Comparison of ENCODE assay signal across 12 mouse cellular contexts in the genomic region with DNA sequence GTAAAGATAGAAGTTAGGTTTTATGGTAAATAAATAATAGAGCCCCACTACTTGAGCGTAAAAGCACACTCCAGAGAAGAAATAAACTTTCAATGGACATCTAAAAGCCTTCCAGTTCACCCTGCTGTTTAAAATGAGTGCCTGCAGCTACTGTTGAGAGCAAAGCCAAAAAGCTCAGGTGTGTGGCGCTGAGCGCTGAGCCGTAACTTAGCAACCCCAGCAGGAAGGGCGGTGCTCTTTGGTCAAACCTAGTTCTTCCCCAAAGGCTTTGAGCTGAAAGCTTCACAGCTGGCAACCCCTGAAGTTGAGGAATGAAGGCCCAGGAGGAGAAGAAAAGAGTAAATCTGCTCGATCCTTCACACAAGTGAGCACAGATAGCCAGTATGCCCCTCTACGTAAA.
DNase-seq lines count a peak whose midpoint lies in the region; ATAC-seq and TF ChIP-seq lines count a peak whose summit lies in the region.
"Had no signal": no experiment of that assay in that cellular context is flagged by ENCODE, and none has a peak within 500 bp of the region (broad histone marks: within the 10 kb centered on the region; RNA-seq: fewer than 3 reads in every experiment).

No protein-coding gene starts in this region.

- no peaks in the 10 kb centered on the region for H3K9me3 ChIP-seq in midbrain, embryonic 16.5 days (replicated peaks; ENCODE audit: control insufficient read depth, low read length, poor library complexity, severe bottlenecking)
- no peaks in the 10 kb centered on the region for H3K9me3 ChIP-seq in midbrain, embryonic 13.5 days
- H3K9me3 ChIP-seq: heart, embryonic 12.5 days; intestine, embryonic 15.5 days; neural tube, embryonic 12.5 days had no signal

- H3K4me2 ChIP-seq in midbrain, embryonic 16.5 days (ENCODE audit: low read length): peak overlapping the region; percentile 19; the same call in 1 of the 2 replicates
- no peak overlapping the region for H3K4me2 ChIP-seq in midbrain, embryonic 13.5 days (replicated peaks)
- H3K4me2 ChIP-seq: heart, embryonic 12.5 days; intestine, embryonic 15.5 days; neural tube, embryonic 12.5 days had no signal

- no peaks in the 10 kb centered on the region for H3K27me3 ChIP-seq in midbrain, embryonic 16.5 days (ENCODE audit: control insufficient read depth, insufficient read depth, low read depth, low read length)
- no peaks in the 10 kb centered on the region for H3K27me3 ChIP-seq in midbrain, embryonic 13.5 days
- H3K27me3 ChIP-seq: heart, embryonic 12.5 days; intestine, embryonic 15.5 days; neural tube, embryonic 12.5 days had no signal

- no peak overlapping the region for H3K4me3 ChIP-seq in midbrain, embryonic 16.5 days (ENCODE audit: low read depth, low read length)
- no peak overlapping the region for H3K4me3 ChIP-seq in midbrain, embryonic 13.5 days (replicated peaks)
- H3K4me3 ChIP-seq: heart, embryonic 12.5 days; intestine, embryonic 15.5 days; neural tube, embryonic 12.5 days had no signal

- H3K36me3 ChIP-seq in midbrain, embryonic 16.5 days (ENCODE audit: control insufficient read depth, insufficient read depth, low read length): no peaks in the 10 kb centered on the region
- no peaks in the 10 kb centered on the region for H3K36me3 ChIP-seq in midbrain, embryonic 13.5 days
- H3K36me3 ChIP-seq: heart, embryonic 12.5 days; intestine, embryonic 15.5 days; neural tube, embryonic 12.5 days had no signal

- WGBS in midbrain, embryonic 16.5 days: 39% methylated on average over 7 of the region's 7 CpGs
- WGBS in midbrain, embryonic 13.5 days: 32% methylated on average over 7 of the region's 7 CpGs

- peak; percentile 42 for DNase-seq in brain, embryonic 14.5 days (ENCODE audit: low read depth)
- DNase-seq in kidney, postnatal 14 days: peak; percentile 54
- peak; percentile 35 for DNase-seq in thymus, postnatal 25 days
- no peak for DNase-seq in testis, postnatal 10 days (ENCODE audit: low spot score)
- no peak for DNase-seq in spleen, postnatal 14 days (ENCODE audit: low spot score in 2 of 2)
- no peak for DNase-seq in c-Kit-positive CD71-positive TER-119-positive erythroid progenitor cells, embryonic 14.5 days (ENCODE audit: low spot score)
- DNase-seq: right cerebral cortex, postnatal 25 days had no signal

- TF ChIP-seq POLR2A in brain, embryonic 14.5 days (IDR thresholded peaks at IDR 0.05; ENCODE audit: borderline replicate concordance, extremely low read depth, insufficient read depth, insufficient read length, poor library complexity, severe bottlenecking): no peak

- H3K9ac ChIP-seq in midbrain, embryonic 16.5 days (ENCODE audit: low read depth, low read length): no peak overlapping the region
- H3K9ac ChIP-seq in midbrain, embryonic 13.5 days (replicated peaks): no peak overlapping the region
- H3K9ac ChIP-seq: heart, embryonic 12.5 days; intestine, embryonic 15.5 days; neural tube, embryonic 12.5 days had no signal

- ATAC-seq in midbrain, embryonic 16.5 days: peak; percentile 66
- ATAC-seq in midbrain, embryonic 13.5 days: no peak
- ATAC-seq: intestine, embryonic 15.5 days had no signal

- no peak overlapping the region for H3K27ac ChIP-seq in midbrain, embryonic 16.5 days (ENCODE audit: low read length)
- H3K27ac ChIP-seq in midbrain, embryonic 13.5 days: no peak overlapping the region
- H3K27ac ChIP-seq: intestine, embryonic 15.5 days; neural tube, embryonic 12.5 days had no signal

- H3K4me1 ChIP-seq in midbrain, embryonic 16.5 days (ENCODE audit: control insufficient read depth, insufficient read depth, low read length): peaks cover 7% of the 10 kb centered on the region; the same call in 1 of the 2 replicates
- H3K4me1 ChIP-seq in midbrain, embryonic 13.5 days (replicated peaks): no peaks in the 10 kb centered on the region
- H3K4me1 ChIP-seq: intestine, embryonic 15.5 days; neural tube, embryonic 12.5 days had no signal

- no peak for TF ChIP-seq CTCF in brain, embryonic 14.5 days (IDR thresholded peaks at IDR 0.05; ENCODE audit: borderline replicate concordance, extremely low read depth, insufficient read depth, insufficient read length)

Comparison
In these comparisons a context has a peak if more than half of its experiments do, and no peak if none do; other contexts are left out.
1. DNase-seq: peak in brain, embryonic 14.5 days (single experiment), kidney, postnatal 14 days (single experiment) and thymus, postnatal 25 days (single experiment); none in testis, postnatal 10 days (single experiment), spleen, postnatal 14 days (0 of 2) and c-Kit-positive CD71-positive TER-119-positive erythroid progenitor cells, embryonic 14.5 days (single experiment).